Mouse (Mus musculus): Measurements from ENCODE around the gene Olfr1206. TPM values are rescaled to one million over a fixed set of nuclear protein-coding genes. Genes with fewer than 3 reads are reported as not detected.

Gene Olfr1206
- total RNA-seq (2015; ENCODE audit: low replicate concordance) (not detected in 2 replicates), total RNA-seq (2017; ENCODE audit: low replicate concordance) (not detected in 2 replicates)

DNA sequence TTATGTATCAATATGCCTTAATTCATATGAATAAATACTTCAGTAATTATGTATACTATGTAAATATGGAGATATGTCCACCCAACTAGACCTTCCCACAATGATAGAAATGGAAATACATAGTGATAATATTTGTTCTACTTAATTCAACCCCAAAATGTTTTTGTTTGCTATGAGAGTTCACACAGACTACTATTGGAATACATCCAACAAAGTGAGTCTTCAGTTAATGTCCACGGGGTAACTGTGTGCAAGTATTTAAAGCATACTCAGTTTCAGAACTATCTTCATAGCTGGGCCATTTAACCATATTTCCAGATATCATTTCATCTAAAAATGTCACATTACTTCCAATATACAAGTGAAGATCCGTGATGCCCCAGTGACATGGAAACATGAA, at the start of gene Olfr1206:
Gene Olfr1206 (plus strand): TSS at position 301 of the 400 bp plus-strand sequence.
- ATAC-seq (replicated peaks; ENCODE audit: low FRiP score, poor library complexity, severe bottlenecking): no peak

DNA sequence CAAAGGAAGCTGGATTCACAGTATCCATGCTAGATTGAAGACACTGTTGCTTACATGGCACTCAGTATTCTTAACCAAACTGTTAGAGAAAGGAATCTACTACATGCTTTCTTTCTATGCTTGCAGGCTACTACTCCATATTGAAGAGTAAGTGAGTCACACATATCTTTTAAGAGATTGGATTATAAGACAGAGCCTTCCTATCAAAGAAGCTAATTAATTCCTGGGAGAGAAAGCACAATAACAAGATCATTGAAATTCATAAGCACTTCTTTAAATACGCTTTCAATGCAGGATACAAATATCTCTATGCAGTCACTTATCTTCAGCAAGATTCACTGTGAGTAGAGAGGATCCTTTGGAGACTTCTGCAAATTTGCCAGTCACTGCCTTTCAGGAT, 48.8 kb upstream of the Olfr1206 start, which contains the start of gene Olfr1202:
Gene Olfr1202 (plus strand): TSS at position 301 of the 400 bp plus-strand sequence.
- no peak for ATAC-seq (replicated peaks; ENCODE audit: low FRiP score, poor library complexity, severe bottlenecking)

DNA sequence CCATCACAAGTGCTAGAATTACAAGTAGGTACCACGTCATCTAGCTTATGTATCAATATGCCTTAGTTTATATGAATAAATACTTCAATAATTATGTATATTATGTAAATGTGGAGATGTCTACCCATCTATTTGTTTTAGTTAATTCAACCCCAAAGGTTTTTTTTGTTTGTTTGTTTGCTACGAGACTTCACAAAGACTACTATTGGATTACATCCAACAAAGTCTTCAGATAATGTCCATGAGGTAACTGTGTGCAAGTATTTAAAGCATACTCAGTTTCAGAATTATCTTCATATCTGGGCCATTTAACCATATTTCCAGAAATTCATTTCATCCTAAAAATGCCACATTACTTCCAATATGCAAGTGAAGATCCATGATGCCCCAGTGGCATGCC, 33.6 kb upstream of the Olfr1206 start, which contains the start of gene Olfr1205:
Gene Olfr1205 (plus strand): TSS at position 301 of the 400 bp plus-strand sequence.
- ATAC-seq (replicated peaks; ENCODE audit: low FRiP score, poor library complexity, severe bottlenecking): no peak

DNA sequence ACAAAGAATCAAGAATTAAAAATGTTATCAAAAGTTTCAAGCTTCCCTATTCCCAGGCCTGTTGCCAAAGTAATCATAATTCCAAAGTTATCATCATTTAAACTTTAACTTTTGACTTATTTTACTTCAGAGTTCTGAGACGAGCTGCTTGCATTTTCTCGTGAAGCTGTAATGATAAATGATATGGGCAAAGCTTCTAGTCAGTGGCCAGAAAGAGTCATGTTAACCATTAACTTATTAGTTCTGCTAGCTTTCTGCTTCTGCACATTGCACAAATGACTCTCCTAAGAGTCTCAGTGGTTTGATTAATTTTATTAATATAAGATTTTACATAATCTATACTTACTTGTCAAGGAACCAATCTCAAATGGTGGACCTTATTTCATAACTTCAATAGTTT, 24.6 kb upstream of the Olfr1206 start:
- ATAC-seq (replicated peaks; ENCODE audit: low FRiP score, poor library complexity, severe bottlenecking): no peak

DNA sequence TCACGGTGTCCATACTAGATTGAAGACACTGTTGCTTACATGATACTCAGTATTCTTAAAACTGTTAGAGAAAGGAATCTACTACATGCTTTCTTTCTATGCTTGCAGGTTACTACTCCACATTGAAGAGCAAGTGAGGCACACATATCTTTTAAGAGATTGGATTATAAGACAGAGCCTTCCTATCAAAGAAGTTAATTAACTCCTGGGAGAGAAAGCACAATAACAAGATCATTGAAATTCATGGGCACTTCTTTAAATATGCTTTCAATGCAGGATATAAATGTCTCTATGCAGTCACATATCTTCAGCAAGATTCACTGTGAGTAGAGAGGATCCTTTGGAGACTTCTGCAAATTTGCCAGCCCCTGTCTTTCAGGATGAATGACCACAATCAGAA, 14.0 kb upstream of the Olfr1206 start, which contains the start of gene Olfr1204:
Gene Olfr1204 (plus strand): TSS at position 301 of the 400 bp plus-strand sequence.
- no peak for ATAC-seq (replicated peaks; ENCODE audit: low FRiP score, poor library complexity, severe bottlenecking)

DNA sequence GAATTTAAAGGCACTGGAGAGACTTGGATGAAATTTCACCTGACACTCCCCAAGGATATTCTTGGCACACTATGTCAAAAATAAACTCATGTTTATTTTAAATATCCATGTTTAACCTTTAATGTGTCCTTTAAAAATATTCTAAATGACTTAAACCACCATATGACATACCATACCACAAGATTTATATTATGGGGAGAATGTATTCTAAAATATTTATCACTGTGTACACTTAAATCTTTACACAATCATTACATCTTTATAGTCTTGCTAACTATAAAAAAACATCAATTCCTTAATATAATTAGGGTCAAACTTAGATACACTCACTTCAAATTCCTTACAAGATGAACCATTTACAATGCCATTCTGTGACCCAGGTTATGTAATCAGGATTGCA, 39.2 kb downstream of the Olfr1206 start, which contains the start of gene Olfr1208:
Gene Olfr1208 (minus strand): TSS at position 101 of the 400 bp plus-strand sequence.
- no peak for ATAC-seq (replicated peaks; ENCODE audit: low FRiP score, poor library complexity, severe bottlenecking)

DNA sequence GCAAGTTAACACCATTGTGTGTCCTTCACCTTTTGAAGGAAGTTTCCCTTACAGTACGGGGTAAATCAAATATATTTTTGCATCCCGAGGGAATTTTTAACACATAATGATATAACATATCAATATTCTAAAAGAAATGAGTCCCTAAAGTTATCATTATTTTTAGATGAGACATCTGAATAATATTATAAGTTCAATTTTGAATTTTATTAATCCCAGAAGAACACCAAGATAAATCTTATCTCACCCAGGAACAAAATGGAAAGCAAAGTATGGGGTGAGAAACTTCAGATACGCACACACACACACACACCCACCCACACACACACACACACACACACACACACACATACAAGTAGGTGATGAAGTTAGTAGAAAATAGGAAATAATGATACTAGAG, 52.0 kb downstream of the Olfr1206 start, which contains the start of gene Olfr1209:
Gene Olfr1209 (minus strand): TSS at position 101 of the 400 bp plus-strand sequence.
- ATAC-seq (replicated peaks; ENCODE audit: low FRiP score, poor library complexity, severe bottlenecking): no peak

Other genes starting within 250 kb of the Olfr1206 start
- gene Olfr1191-ps1, start 222.7 kb upstream of the Olfr1206 start, total RNA-seq (2015; ENCODE audit: low replicate concordance): not detected in 2 replicates
- gene Olfr1191-ps1, start 222.7 kb upstream of the Olfr1206 start, total RNA-seq (2017; ENCODE audit: low replicate concordance): not detected in 2 replicates
- not detected in 2 replicates for gene Olfr1192-ps1, start 214.7 kb upstream of the Olfr1206 start, total RNA-seq (2015; ENCODE audit: low replicate concordance)
- gene Olfr1192-ps1, start 214.7 kb upstream of the Olfr1206 start, total RNA-seq (2017; ENCODE audit: low replicate concordance): not detected in 2 replicates
- gene Olfr1193, start 187.6 kb upstream of the Olfr1206 start, total RNA-seq (2015; ENCODE audit: low replicate concordance): not detected in 2 replicates
- gene Olfr1193, start 187.6 kb upstream of the Olfr1206 start, total RNA-seq (2017; ENCODE audit: low replicate concordance): not detected in 2 replicates
- not detected in 2 replicates for gene Olfr1195, start 174.0 kb upstream of the Olfr1206 start, total RNA-seq (2015; ENCODE audit: low replicate concordance)
- not detected in 2 replicates for gene Olfr1195, start 174.0 kb upstream of the Olfr1206 start, total RNA-seq (2017; ENCODE audit: low replicate concordance)
- not detected in 2 replicates for gene Olfr1196, start 158.6 kb upstream of the Olfr1206 start, total RNA-seq (2015; ENCODE audit: low replicate concordance)
- gene Olfr1196, start 158.6 kb upstream of the Olfr1206 start, total RNA-seq (2017; ENCODE audit: low replicate concordance): not detected in 2 replicates
- gene Olfr1197, start 130.9 kb upstream of the Olfr1206 start, total RNA-seq (2015; ENCODE audit: low replicate concordance): not detected in 2 replicates
- not detected in 2 replicates for gene Olfr1197, start 130.9 kb upstream of the Olfr1206 start, total RNA-seq (2017; ENCODE audit: low replicate concordance)
- not detected in 2 replicates for gene Olfr1198, start 111.9 kb upstream of the Olfr1206 start, total RNA-seq (2015; ENCODE audit: low replicate concordance)
- gene Olfr1198, start 111.9 kb upstream of the Olfr1206 start, total RNA-seq (2017; ENCODE audit: low replicate concordance): not detected in 2 replicates
- gene Olfr1199, start 102.8 kb upstream of the Olfr1206 start, total RNA-seq (2015; ENCODE audit: low replicate concordance): not detected in 2 replicates
- not detected in 2 replicates for gene Olfr1199, start 102.8 kb upstream of the Olfr1206 start, total RNA-seq (2017; ENCODE audit: low replicate concordance)
- gene Olfr1200, start 92.7 kb upstream of the Olfr1206 start, total RNA-seq (2015; ENCODE audit: low replicate concordance): not detected in 2 replicates
- gene Olfr1200, start 92.7 kb upstream of the Olfr1206 start, total RNA-seq (2017; ENCODE audit: low replicate concordance): not detected in 2 replicates
- gene Olfr1201, start 70.2 kb upstream of the Olfr1206 start, total RNA-seq (2015; ENCODE audit: low replicate concordance): not detected in 2 replicates
- gene Olfr1201, start 70.2 kb upstream of the Olfr1206 start, total RNA-seq (2017; ENCODE audit: low replicate concordance): not detected in 2 replicates
- gene Olfr1202, start 48.7 kb upstream of the Olfr1206 start, total RNA-seq (2015; ENCODE audit: low replicate concordance): not detected in 2 replicates
- gene Olfr1202, start 48.7 kb upstream of the Olfr1206 start, total RNA-seq (2017; ENCODE audit: low replicate concordance): not detected in 2 replicates
- not detected in 2 replicates for gene Olfr1205, start 33.5 kb upstream of the Olfr1206 start, total RNA-seq (2015; ENCODE audit: low replicate concordance)
- not detected in 2 replicates for gene Olfr1205, start 33.5 kb upstream of the Olfr1206 start, total RNA-seq (2017; ENCODE audit: low replicate concordance)
- not detected in 2 replicates for gene Olfr1204, start 13.9 kb upstream of the Olfr1206 start, total RNA-seq (2015; ENCODE audit: low replicate concordance)
- gene Olfr1204, start 13.9 kb upstream of the Olfr1206 start, total RNA-seq (2017; ENCODE audit: low replicate concordance): not detected in 2 replicates
- not detected in 2 replicates for gene Olfr1208, start 39.1 kb downstream of the Olfr1206 start, total RNA-seq (2015; ENCODE audit: low replicate concordance)
- not detected in 2 replicates for gene Olfr1208, start 39.1 kb downstream of the Olfr1206 start, total RNA-seq (2017; ENCODE audit: low replicate concordance)
- gene Olfr1209, start 51.9 kb downstream of the Olfr1206 start, total RNA-seq (2015; ENCODE audit: low replicate concordance): not detected in 2 replicates
- gene Olfr1209, start 51.9 kb downstream of the Olfr1206 start, total RNA-seq (2017; ENCODE audit: low replicate concordance): not detected in 2 replicates
- gene Olfr1211, start 74.9 kb downstream of the Olfr1206 start, total RNA-seq (2015; ENCODE audit: low replicate concordance): not detected in 2 replicates
- gene Olfr1211, start 74.9 kb downstream of the Olfr1206 start, total RNA-seq (2017; ENCODE audit: low replicate concordance): not detected in 2 replicates
- not detected in 2 replicates for gene Olfr1212, start 90.7 kb downstream of the Olfr1206 start, total RNA-seq (2015; ENCODE audit: low replicate concordance)
- gene Olfr1212, start 90.7 kb downstream of the Olfr1206 start, total RNA-seq (2017; ENCODE audit: low replicate concordance): not detected in 2 replicates
- not detected in 2 replicates for gene Gm13762, start 117.0 kb downstream of the Olfr1206 start, total RNA-seq (2015; ENCODE audit: low replicate concordance)
- not detected in 2 replicates for gene Gm13762, start 117.0 kb downstream of the Olfr1206 start, total RNA-seq (2017; ENCODE audit: low replicate concordance)
- not detected in 2 replicates for gene Olfr1214, start 129.4 kb downstream of the Olfr1206 start, total RNA-seq (2015; ENCODE audit: low replicate concordance)
- not detected in 2 replicates for gene Olfr1214, start 129.4 kb downstream of the Olfr1206 start, total RNA-seq (2017; ENCODE audit: low replicate concordance)
- gene Olfr1215, start 143.7 kb downstream of the Olfr1206 start, total RNA-seq (2015; ENCODE audit: low replicate concordance): not detected in 2 replicates
- not detected in 2 replicates for gene Olfr1215, start 143.7 kb downstream of the Olfr1206 start, total RNA-seq (2017; ENCODE audit: low replicate concordance)
- gene Olfr1216, start 155.1 kb downstream of the Olfr1206 start, total RNA-seq (2015; ENCODE audit: low replicate concordance): not detected in 2 replicates
- gene Olfr1216, start 155.1 kb downstream of the Olfr1206 start, total RNA-seq (2017; ENCODE audit: low replicate concordance): not detected in 2 replicates
- not detected in 2 replicates for gene Olfr1217, start 168.8 kb downstream of the Olfr1206 start, total RNA-seq (2015; ENCODE audit: low replicate concordance)
- not detected in 2 replicates for gene Olfr1217, start 168.8 kb downstream of the Olfr1206 start, total RNA-seq (2017; ENCODE audit: low replicate concordance)
- not detected in 2 replicates for gene Olfr1218, start 198.0 kb downstream of the Olfr1206 start, total RNA-seq (2015; ENCODE audit: low replicate concordance)
- not detected in 2 replicates for gene Olfr1218, start 198.0 kb downstream of the Olfr1206 start, total RNA-seq (2017; ENCODE audit: low replicate concordance)
- gene Olfr1219, start 220.3 kb downstream of the Olfr1206 start, total RNA-seq (2015; ENCODE audit: low replicate concordance): not detected in 2 replicates
- not detected in 2 replicates for gene Olfr1219, start 220.3 kb downstream of the Olfr1206 start, total RNA-seq (2017; ENCODE audit: low replicate concordance)
- gene Olfr1220, start 243.6 kb downstream of the Olfr1206 start, total RNA-seq (2015; ENCODE audit: low replicate concordance): not detected in 2 replicates
- not detected in 2 replicates for gene Olfr1220, start 243.6 kb downstream of the Olfr1206 start, total RNA-seq (2017; ENCODE audit: low replicate concordance)